In the genomic region with DNA sequence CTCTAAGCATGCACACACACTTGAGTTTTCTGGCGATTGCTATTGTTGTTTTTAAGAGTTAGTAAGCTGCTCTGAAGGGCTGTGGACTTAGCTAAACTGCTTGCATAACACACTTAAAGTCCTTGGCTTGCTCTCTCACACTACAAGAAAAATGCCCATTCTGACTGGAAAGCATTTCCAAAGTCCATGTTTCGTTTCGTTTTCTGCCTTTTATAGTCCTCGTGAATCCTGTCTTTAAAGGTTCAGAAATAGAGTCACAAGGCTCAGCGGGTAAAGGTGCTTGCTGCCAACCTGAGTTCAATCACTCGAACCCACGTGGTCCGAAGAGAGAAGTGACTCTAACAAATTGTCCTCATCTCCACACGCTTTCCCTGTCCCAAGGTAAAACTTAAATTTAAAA, we compare ENCODE assay signal across 26 mouse cellular contexts. TPM values are rescaled to one million over a fixed set of nuclear protein-coding genes. Genes with fewer than 3 reads are reported as not detected.
DNase-seq lines count a peak whose midpoint lies in the region; ATAC-seq and TF ChIP-seq lines count a peak whose summit lies in the region.
"Had no signal": no experiment of that assay in that cellular context is flagged by ENCODE, and none has a peak within 500 bp of the region (broad histone marks: within the 10 kb centered on the region; RNA-seq: fewer than 3 reads in every experiment).

No protein-coding gene starts in this region.

- peak; percentile 92 for DNase-seq in kidney, adult 2 months
- DNase-seq in adipocyte (ENCODE audit: low spot score), result peak; percentile 79
- peak; percentile 66 to 84 for DNase-seq in kidney, postnatal 25 days
- DNase-seq in ovary, adult 18-20 months (ENCODE audit: low spot score), result no peak
- no peak for DNase-seq in right cerebral cortex, adult 18-20 months
- no peak for DNase-seq in c-Kit-positive CD71-positive TER-119-positive erythroid progenitor cells, embryonic 14.5 days (ENCODE audit: low spot score)
- DNase-seq: adrenal gland, postnatal 25 days; cerebellum, adult 2 months; heart, postnatal 14 days; layer of hippocampus, adult 9-11 months; left cerebral cortex, postnatal 4 days; lung, embryonic 14.5 days; thymus, adult 2 months had no signal

- H3K9ac ChIP-seq in kidney, embryonic 16.5 days (replicated peaks; ENCODE audit: low read length), result no peak overlapping the region
- H3K9ac ChIP-seq: heart, embryonic 12.5 days; hindbrain, embryonic 13.5 days; lung, embryonic 14.5 days; midbrain, embryonic 15.5 days had no signal

- no peaks in the 10 kb centered on the region for H3K36me3 ChIP-seq in kidney, adult 2 months (ENCODE audit: control insufficient read depth, insufficient read depth, low read length)
- H3K36me3 ChIP-seq in kidney, embryonic 16.5 days (ENCODE audit: insufficient read depth, low read length), result no peaks in the 10 kb centered on the region
- H3K36me3 ChIP-seq: embryonic facial prominence, embryonic 10.5 days; heart, embryonic 12.5 days; hindbrain, embryonic 13.5 days; midbrain, embryonic 15.5 days had no signal

- ATAC-seq in kidney, embryonic 16.5 days (ENCODE audit: low FRiP score, low TSS enrichment), result no peak
- ATAC-seq: forebrain, embryonic 14.5 days; inflammation-experienced regulatory T-cells, adult 6 months; midbrain, embryonic 15.5 days; Patski had no signal

- H3K9me3 ChIP-seq in kidney, embryonic 16.5 days (ENCODE audit: low read length), result no peaks in the 10 kb centered on the region
- H3K9me3 ChIP-seq: embryonic facial prominence, embryonic 10.5 days; heart, embryonic 12.5 days; hindbrain, embryonic 13.5 days; megakaryocyte, embryonic 14.5 days; midbrain, embryonic 15.5 days had no signal

- H3K27ac ChIP-seq in kidney, adult 2 months (ENCODE audit: insufficient read depth, low read depth, low read length), result peak overlapping the region; percentile 100
- no peak overlapping the region for H3K27ac ChIP-seq in kidney, embryonic 16.5 days (ENCODE audit: low read length)
- no peak overlapping the region for H3K27ac ChIP-seq in brown adipose tissue, adult 24 weeks (replicated peaks; ENCODE audit: low read depth, low read length)
- H3K27ac ChIP-seq: embryonic facial prominence, embryonic 10.5 days; hindbrain, embryonic 13.5 days; left cerebral cortex, adult 2 months; midbrain, embryonic 15.5 days had no signal

- no peak for TF ChIP-seq POLR2A in kidney, adult 2 months (IDR thresholded peaks at IDR 0.05; ENCODE audit: low read depth, low read length)

- no peaks in the 10 kb centered on the region for H3K27me3 ChIP-seq in kidney, adult 2 months (replicated peaks; ENCODE audit: control insufficient read depth, insufficient read depth, low read length)
- no peaks in the 10 kb centered on the region for H3K27me3 ChIP-seq in kidney, embryonic 16.5 days (ENCODE audit: insufficient read depth, low read length)
- H3K27me3 ChIP-seq: heart, embryonic 12.5 days; hindbrain, embryonic 13.5 days; megakaryocyte, embryonic 14.5 days; midbrain, embryonic 15.5 days; Patski had no signal

- H3K4me1 ChIP-seq in kidney, adult 2 months (ENCODE audit: control insufficient read depth, insufficient read depth, low read length), result peaks cover 34% of the 10 kb centered on the region
- peaks cover 15% of the 10 kb centered on the region; the same call in 1 of the 2 replicates for H3K4me1 ChIP-seq in kidney, embryonic 16.5 days (ENCODE audit: insufficient read depth, low read length)
- peaks cover 4% of the 10 kb centered on the region for H3K4me1 ChIP-seq in brown adipose tissue, adult 24 weeks (ENCODE audit: control insufficient read depth, insufficient read depth, insufficient read length, low read length)
- H3K4me1 ChIP-seq: heart, embryonic 12.5 days; midbrain, embryonic 15.5 days had no signal

- no peak for TF ChIP-seq CTCF in kidney, adult 2 months (conservative IDR thresholded peaks at IDR 0.05; ENCODE audit: insufficient read depth, insufficient read length, low read depth, low read length)

- WGBS in kidney, adult 2 months, result 43% methylated on average over 9 of the region's 9 CpGs
- 76% methylated on average over 9 of the region's 9 CpGs for WGBS in kidney, embryonic 16.5 days

- H3K4me2 ChIP-seq in kidney, embryonic 16.5 days (replicated peaks; ENCODE audit: low read depth, low read length), result no peak overlapping the region
- H3K4me2 ChIP-seq: heart, embryonic 12.5 days; hindbrain, embryonic 13.5 days; liver, embryonic 11.5 days; lung, embryonic 14.5 days; midbrain, embryonic 15.5 days had no signal

- H3K4me3 ChIP-seq in kidney, adult 2 months (ENCODE audit: insufficient read depth, low read depth, low read length), result no peak overlapping the region
- H3K4me3 ChIP-seq in kidney, embryonic 16.5 days (ENCODE audit: low read length), result no peak overlapping the region
- peak overlapping the region; percentile 26; the same call in 1 of the 2 replicates for H3K4me3 ChIP-seq in brown adipose tissue, adult 24 weeks (ENCODE audit: insufficient read depth, low read depth, low read length)
- H3K4me3 ChIP-seq: embryonic facial prominence, embryonic 10.5 days; heart, embryonic 12.5 days; hindbrain, embryonic 13.5 days; left cerebral cortex, adult 2 months; midbrain, embryonic 15.5 days; myocyte had no signal

RNA-seq across cellular contexts. Expression of gene Tax1bp1, which starts 34.0 kb away (rescaled TPM):
- polyA plus RNA-seq in kidney, adult 2 months (2012; rRNA removed), result 50.1 and 63.1 TPM in 2 replicates
- 134 and 135 TPM in 2 replicates for polyA plus RNA-seq in kidney, embryonic 16.5 days (2015; fragmentation: Nextera tagmentation; extraction: Ambion mirVana)
- 99.2 and 121 TPM in 2 replicates for polyA plus RNA-seq in brown adipose tissue, adult 24 weeks (2012; ENCODE audit: insufficient read depth, insufficient read length, missing spikeins)

RNA-seq across cellular contexts. Expression of gene Hibadh, which starts 39.4 kb away (rescaled TPM):
- 254 and 334 TPM in 2 replicates for polyA plus RNA-seq in kidney, adult 2 months (2012; rRNA removed)
- 164 and 171 TPM in 2 replicates for polyA plus RNA-seq in kidney, embryonic 16.5 days (2015; fragmentation: Nextera tagmentation; extraction: Ambion mirVana)
- polyA plus RNA-seq in brown adipose tissue, adult 24 weeks (2012; ENCODE audit: insufficient read depth, insufficient read length, missing spikeins), result 442 and 614 TPM in 2 replicates

Comparison
In these comparisons a context has a peak if more than half of its experiments do, and no peak if none do; other contexts are left out.
1. DNase-seq: peak in kidney, adult 2 months (single experiment), adipocyte (single experiment) and kidney, postnatal 25 days (2 of 2); none in ovary, adult 18-20 months (single experiment), right cerebral cortex, adult 18-20 months (single experiment) and c-Kit-positive CD71-positive TER-119-positive erythroid progenitor cells, embryonic 14.5 days (single experiment).